Mouse (Mus musculus) small intestine, adult 2 months (tissue): ENCODE data around the gene Pde4d.

Experiments
- CTCF ChIP-seq: fragments of 200-500 bp; IDR thresholded peaks from 2 replicates; pipeline ENCODE4 v1.5.1; 2012; ENCODE audit warnings: low read depth, mild to moderate bottlenecking, control low read depth, inconsistent platforms, low read length, moderate library complexity, mixed read lengths; ENCODE audit not compliant: insufficient replicate concordance, insufficient read length; ENCODE audit errors: extremely low read depth
- POLR2A ChIP-seq: fragments of 200-500 bp; IDR thresholded peaks from 2 replicates; pipeline ENCODE4 v1.6.1; 2012; ENCODE audit warnings: low read depth, mild to moderate bottlenecking, control low read depth, inconsistent platforms, low read length, moderate library complexity

- TF ChIP-seq CTCF (no peak), POLR2A (no peak)
These were observed 1391.5 kb downstream of the Pde4d start for GRCm38 (mm10) chr13:109841140-109841822.
